Mouse (Mus musculus): ENCODE results near the gene Gm29735. TPM values are rescaled to one million over a fixed set of nuclear protein-coding genes. Genes with fewer than 3 reads are reported as not detected.
"Not testable (repeated sequence)": the region's sequence is repeated elsewhere in the genome, so short reads cannot be mapped to it uniquely, and the experiment has no call there.

The Gm29735 gene
- not detected in 2 replicates for total RNA-seq (2021)
- long read RNA-seq, result 0 reads

GRCm38 (mm10) chr7:142157013-142157412 is at the start of gene Gm29735:
TSS of gene Gm29735 (minus strand) at chr7:142157113.
- not testable (repeated sequence) for DNase-seq

GRCm38 (mm10) chr7:142205488-142205887 is 48.6 kb upstream of the Gm29735 start:
- DNase-seq, result no peak

GRCm38 (mm10) chr7:142201064-142201463 is 44.2 kb upstream of the Gm29735 start, which contains the start of gene Krtap5-3:
TSS of gene Krtap5-3 (plus strand) at chr7:142201364.
- DNase-seq, result no peak

GRCm38 (mm10) chr7:142198748-142199147 is 41.8 kb upstream of the Gm29735 start:
- no peak for DNase-seq

- DNase-seq, result no peak
Measured at GRCm38 (mm10) chr7:142190289-142190688, 33.4 kb upstream of the Gm29735 start, which contains the start of gene Gm10153. TSS of gene Gm10153 (minus strand) at chr7:142190389.

- DNase-seq, result no peak
Measured at GRCm38 (mm10) chr7:142188156-142188555, 31.2 kb upstream of the Gm29735 start.

- no peak for DNase-seq
Measured at GRCm38 (mm10) chr7:142181021-142181420, 24.1 kb upstream of the Gm29735 start.

GRCm38 (mm10) chr7:142178685-142179084 is 21.8 kb upstream of the Gm29735 start:
- DNase-seq, result no peak

GRCm38 (mm10) chr7:142175905-142176304 is 19.0 kb upstream of the Gm29735 start, which contains the start of gene Krtap5-2:
TSS of gene Krtap5-2 (minus strand) at chr7:142176005.
- DNase-seq, result not testable (repeated sequence)

- no peak for DNase-seq
Measured at GRCm38 (mm10) chr7:142169836-142170235, 12.9 kb upstream of the Gm29735 start.

DNA sequence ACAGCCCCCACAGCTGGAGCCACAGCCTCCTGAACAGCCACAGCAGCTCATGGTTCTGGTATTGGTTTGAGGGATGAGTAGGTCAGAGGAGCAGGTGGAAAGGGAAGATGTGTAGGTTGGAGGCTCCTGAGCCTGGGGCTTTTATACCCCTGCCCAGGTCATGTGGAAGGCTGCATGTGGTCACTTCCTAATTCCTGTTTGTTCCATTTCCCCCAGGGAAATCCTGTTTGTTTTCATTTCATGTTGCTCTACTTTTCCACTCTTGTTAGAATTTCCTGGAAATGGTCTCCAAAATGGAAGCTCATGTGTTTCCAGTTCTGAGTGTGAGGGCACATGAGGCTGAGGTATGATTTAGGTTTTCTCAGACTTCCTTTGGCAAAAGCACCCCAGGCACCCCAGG is 8.7 kb upstream of the Gm29735 start, which contains the start of gene Gm4553:
TSS of gene Gm4553 (minus strand) at position 101 of the 400 bp plus-strand sequence.
- not testable (repeated sequence) for DNase-seq

DNA sequence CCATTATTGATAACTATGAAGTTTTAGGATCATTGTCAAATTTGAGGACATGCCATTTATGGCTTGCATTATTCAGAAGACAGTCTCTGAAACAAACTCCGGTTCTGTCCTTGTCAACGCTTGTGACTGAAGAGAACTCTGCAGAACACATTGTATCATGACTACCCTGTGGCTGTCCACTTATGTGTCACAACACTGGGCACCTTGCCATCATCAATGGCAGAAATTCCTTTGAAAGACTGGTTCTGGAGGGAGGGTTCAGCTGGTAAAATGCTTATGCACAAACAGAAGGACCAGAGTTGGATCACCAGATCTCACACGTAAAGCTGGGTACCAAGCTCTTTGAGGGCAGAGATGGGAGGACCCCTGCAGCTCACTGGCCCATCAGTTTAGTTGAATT is 2.5 kb upstream of the Gm29735 start:
- DNase-seq, result peak; percentile 40

GRCm38 (mm10) chr7:142155308-142155707 is 1.6 kb downstream of the Gm29735 start:
- DNase-seq, result no peak

DNA sequence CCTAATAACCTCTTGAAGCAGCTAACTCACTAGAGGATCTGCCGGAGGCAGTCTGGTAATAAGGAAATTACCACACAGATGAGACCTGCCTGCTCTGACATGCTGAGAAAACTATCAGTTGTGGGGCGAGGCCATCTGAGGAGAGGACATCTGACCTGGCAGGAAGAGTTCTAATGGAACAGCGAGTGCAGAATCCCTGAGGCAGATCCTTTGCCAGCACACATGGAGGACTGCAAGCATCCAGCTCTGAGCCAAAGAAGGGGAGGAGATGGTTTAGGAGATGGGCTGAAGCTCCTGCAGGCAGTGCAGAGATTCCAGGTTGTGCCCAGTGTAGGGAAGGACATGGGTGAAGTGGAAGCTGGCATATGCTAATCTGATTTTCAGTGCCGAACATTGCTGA is 4.7 kb downstream of the Gm29735 start:
- no peak for DNase-seq

GRCm38 (mm10) chr7:142148633-142149032 is 8.3 kb downstream of the Gm29735 start:
- DNase-seq, result no peak

DNA sequence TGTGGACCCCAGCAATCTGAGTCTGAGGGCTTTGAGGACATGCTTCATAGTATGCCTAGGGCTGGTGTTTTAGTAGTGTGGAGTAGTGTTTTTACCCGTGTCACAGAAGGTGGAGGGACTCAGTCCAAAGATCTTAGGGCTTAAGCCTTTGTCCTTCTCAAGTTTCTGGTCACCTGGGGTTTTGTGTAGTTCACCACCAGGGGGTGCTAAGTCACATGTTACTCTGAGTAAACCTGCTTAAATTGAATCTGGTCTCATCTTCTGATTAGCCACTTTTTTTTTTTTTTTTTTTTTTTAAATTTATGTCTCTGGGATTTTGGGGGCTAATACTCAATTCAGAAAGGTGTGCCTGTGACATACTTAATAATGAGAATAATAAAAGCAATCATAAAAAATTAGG is 10.9 kb downstream of the Gm29735 start:
- DNase-seq, result peak; percentile 28

- no peak for DNase-seq
Measured at GRCm38 (mm10) chr7:142145413-142145940, 11.4 kb downstream of the Gm29735 start.

GRCm38 (mm10) chr7:142144507-142144906 is 12.4 kb downstream of the Gm29735 start, which contains the start of gene Gm45337:
TSS of gene Gm45337 (minus strand) at chr7:142144607.
- DNase-seq, result no peak

- not testable (repeated sequence) for DNase-seq
Measured at GRCm38 (mm10) chr7:142143506-142144010, 13.4 kb downstream of the Gm29735 start.

DNA sequence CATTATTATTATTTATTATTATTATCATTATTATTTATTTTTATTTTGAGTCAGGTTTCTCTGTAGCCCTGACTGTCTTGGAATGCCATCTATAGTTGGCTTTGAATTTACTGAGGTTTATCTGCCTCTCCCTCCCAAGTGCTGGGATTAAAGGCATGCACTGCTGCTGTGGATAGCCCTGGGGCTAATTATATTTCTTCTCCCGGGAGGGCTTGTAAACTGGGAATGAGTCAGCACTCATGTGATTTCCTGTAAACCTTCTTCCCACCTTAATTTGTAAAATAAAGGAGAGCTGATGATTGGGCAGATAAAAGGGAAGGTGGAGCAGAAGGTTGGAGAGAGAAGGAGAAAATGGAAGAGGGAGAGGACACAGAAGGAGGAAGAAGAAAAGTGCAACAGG is 16.2 kb downstream of the Gm29735 start:
- DNase-seq, result no peak

GRCm38 (mm10) chr7:142135934-142136333 is 21.0 kb downstream of the Gm29735 start, which contains the start of gene Gm39115:
TSS of gene Gm39115 (minus strand) at chr7:142136034.
- DNase-seq, result not testable (repeated sequence)

- DNase-seq, result no peak
Measured at GRCm38 (mm10) chr7:142134206-142134995, 22.5 kb downstream of the Gm29735 start.

- no peak for DNase-seq
Measured at GRCm38 (mm10) chr7:142128843-142129242, 28.1 kb downstream of the Gm29735 start.
